Mouse (Mus musculus) ES-E14 (cell line): ENCODE measurements at regions not wholly inside any gene's neighbourhood (a gene's known extent, or its start where the extent isn't known, plus 50 kb on each side); places are given as distances from the start of the nearest gene placed in this dataset.

Source experiments
- CHD2 ChIP-seq: IDR thresholded peaks from 2 replicates; pipeline ENCODE4 v1.6.1; 2014; ENCODE audit warnings: mild to moderate bottlenecking, low read depth, low read length, inconsistent platforms
- MAFK ChIP-seq: IDR thresholded peaks from 2 replicates; pipeline ENCODE4 v1.6.1; 2014; ENCODE audit warnings: mild to moderate bottlenecking, low read depth, low read length, inconsistent platforms; ENCODE audit not compliant: insufficient read depth
- ZNF384 ChIP-seq: IDR thresholded peaks from 2 replicates; pipeline ENCODE4 v1.6.1; 2012; ENCODE audit warnings: low read depth, low read length, inconsistent platforms

DNA sequence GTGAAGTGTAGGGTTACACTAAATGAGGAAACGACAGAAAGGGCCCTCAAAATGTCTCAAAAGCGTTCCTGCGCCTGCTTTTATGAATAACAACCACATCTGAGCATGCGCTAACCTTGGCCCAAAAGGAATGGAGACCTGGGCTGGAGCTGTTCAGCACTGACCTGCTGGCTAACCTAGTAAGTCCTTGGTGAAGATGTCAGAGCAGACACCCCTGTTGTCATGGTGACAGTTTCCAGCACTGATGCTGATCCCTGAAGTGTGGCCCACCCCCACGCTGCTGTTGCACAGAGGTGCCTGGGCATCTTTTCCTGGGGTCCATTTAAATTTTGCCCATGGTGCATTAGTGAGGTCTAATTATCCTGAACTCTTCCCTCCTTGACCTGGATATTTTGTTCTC, 62.4 kb downstream of the Dact2 start:
- no peak for TF ChIP-seq ZNF384
- no peak for TF ChIP-seq MAFK
- TF ChIP-seq CHD2, result no peak
